Mouse (Mus musculus) liver, postnatal 0 days (tissue): ENCODE measurements at regions not wholly inside any gene's neighbourhood (a gene's known extent, or its start where the extent isn't known, plus 50 kb on each side); places are given as distances from the start of the nearest gene placed in this dataset.

Source experiments
- ATAC-seq: fragments of 200-750 bp; cut with Nextera tagmentation; 2 replicates; pipeline ENCODE4 v1.8.0; 2017; ENCODE audit warnings: mild to moderate bottlenecking, moderate library complexity
- DNase-seq: peaks from one replicate; pipeline ENCODE4 v3.0.0-alpha.2; 2016
- H3K27ac ChIP-seq: fragments of 300-500 bp; sonication (generic); 2 replicates; pipeline ENCODE4 v1.5.1; 2014; ENCODE audit warnings: antibody characterized with exemption, moderate library complexity, mild to moderate bottlenecking, low read depth
- H3K27me3 ChIP-seq: fragments of 300-500 bp; sonication (generic); 2 replicates; pipeline ENCODE4 v1.6.1; 2014; ENCODE audit warnings: low read length, control low read depth, mixed read lengths; ENCODE audit not compliant: insufficient read depth
- H3K36me3 ChIP-seq: fragments of 300-500 bp; sonication (generic); replicated peaks from 2 replicates; pipeline ENCODE4 v1.6.1; 2014; ENCODE audit warnings: mild to moderate bottlenecking, control low read depth, low read length, moderate library complexity, mixed read lengths; ENCODE audit not compliant: insufficient read depth
- H3K4me1 ChIP-seq: fragments of 300-500 bp; sonication (generic); 2 replicates; pipeline ENCODE4 v1.6.1; 2014; ENCODE audit warnings: antibody characterized with exemption, mild to moderate bottlenecking, control low read depth; ENCODE audit not compliant: insufficient read depth
- H3K4me2 ChIP-seq: fragments of 300-500 bp; sonication (generic); 2 replicates; pipeline ENCODE4 v1.6.1; 2014; ENCODE audit warnings: low read depth, mild to moderate bottlenecking, low read length, moderate library complexity, mixed read lengths
- H3K4me3 ChIP-seq: fragments of 300-500 bp; sonication (generic); 2 replicates; pipeline ENCODE4 v1.5.1; 2014; ENCODE audit warnings: low read depth, low read length
- H3K9ac ChIP-seq: fragments of 300-500 bp; sonication (generic); replicated peaks from 2 replicates; pipeline ENCODE4 v1.6.1; 2014; ENCODE audit warnings: mild to moderate bottlenecking, moderate library complexity
- H3K9me3 ChIP-seq: fragments of 300-500 bp; sonication (generic); 2 replicates; pipeline ENCODE4 v1.6.1; 2016; ENCODE audit warnings: mild to moderate bottlenecking, control low read depth, low read length, mixed read lengths
- CTCF ChIP-seq: sonication (generic); IDR thresholded peaks from 2 replicates; pipeline ENCODE4 v1.5.1; 2016; ENCODE audit warnings: antibody characterized with exemption, low read depth
- EP300 ChIP-seq: IDR thresholded peaks from 2 replicates; pipeline ENCODE4 v1.6.1; 2016; ENCODE audit warnings: antibody characterized with exemption, low read depth, mild to moderate bottlenecking
- WGBS: fragments of 180-500 bp; shearing (Covaris S2); extraction: QIAGEN DNeasy Blood & Tissue Kit; methylation state at CpG from one replicate; pipeline ENCODE4 v1.1.7; 2014; ENCODE audit not compliant: insufficient replicate concordance; 5-methylcytosine and 5-hydroxymethylcytosine counted together

- ATAC-seq (no peak), DNase-seq (no peak)
- Histone ChIP-seq H3K27me3 (no peaks in the 10 kb centered on the region), H3K36me3 (no peaks in the 10 kb centered on the region), H3K27ac (no peak overlapping the region), H3K4me3 (no peak overlapping the region), H3K9ac (no peak overlapping the region), H3K4me1 (peaks cover 25% of the 10 kb centered on the region), H3K9me3 (no peaks in the 10 kb centered on the region), H3K4me2 (no peak overlapping the region)
- 83% methylated on average over 13 of the region's 13 CpGs for WGBS
- TF ChIP-seq EP300 (no peak), CTCF (no peak)
These were observed 58.5 kb downstream of the Zfp36l2 start for GRCm38 (mm10) chr17:84129204-84129603.

GRCm38 (mm10) chr17:84128262-84128661 is 59.5 kb downstream of the Zfp36l2 start:
- Histone ChIP-seq H3K36me3 (no peaks in the 10 kb centered on the region), H3K9me3 (no peaks in the 10 kb centered on the region), H3K4me1 (peaks cover 22% of the 10 kb centered on the region), H3K9ac (no peak overlapping the region), H3K4me2 (peak overlapping the region; percentile 30), H3K27ac (peak overlapping the region; percentile 80), H3K27me3 (no peaks in the 10 kb centered on the region), H3K4me3 (no peak overlapping the region)
- TF ChIP-seq CTCF (no peak), EP300 (no peak)
- no peak for DNase-seq
- WGBS = 49% methylated on average over 5 of the region's 5 CpGs
- peak; percentile 8; the same call in 1 of the 2 replicates for ATAC-seq

DNA sequence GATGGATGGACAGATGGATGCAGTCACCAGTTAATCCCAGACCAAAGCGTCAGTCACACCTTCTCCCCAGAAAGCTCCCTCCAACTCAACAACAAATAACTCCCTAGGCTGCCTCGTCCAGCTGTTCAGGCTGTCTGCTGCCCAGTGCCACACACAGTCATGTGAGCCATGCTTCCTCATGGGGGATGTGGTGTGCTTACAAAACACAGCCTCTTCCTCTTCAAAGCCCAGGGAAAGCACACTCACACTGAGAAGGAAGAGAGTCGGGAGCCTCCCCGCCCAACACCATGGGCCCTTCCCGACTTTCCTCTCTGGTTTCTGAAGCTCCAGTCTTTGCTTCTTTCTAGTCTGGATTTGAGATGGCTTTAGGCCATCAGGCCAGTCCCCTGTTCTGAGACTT is 61.6 kb downstream of the Zfp36l2 start:
- no peaks in the 10 kb centered on the region for H3K27me3 ChIP-seq
- ATAC-seq = peak; percentile 41
- no peak for DNase-seq
- H3K9me3 ChIP-seq = no peaks in the 10 kb centered on the region
- no peak overlapping the region for H3K9ac ChIP-seq
- H3K4me2 ChIP-seq = 0 out of 2 replicates have a peak overlapping the region, but pooled peaks have one; percentile 22
- peaks cover 26% of the 10 kb centered on the region for H3K4me1 ChIP-seq
- WGBS = 43% methylated on average over 5 of the region's 5 CpGs
- TF ChIP-seq EP300 (no peak), CTCF (no peak)
- no peaks in the 10 kb centered on the region for H3K36me3 ChIP-seq
- peak overlapping the region; percentile 72 for H3K27ac ChIP-seq
- H3K4me3 ChIP-seq = no peak overlapping the region

- ATAC-seq (no peak), DNase-seq (no peak)
- no peaks in the 10 kb centered on the region for H3K36me3 ChIP-seq
- no peaks in the 10 kb centered on the region for H3K9me3 ChIP-seq
- no peaks in the 10 kb centered on the region for H3K27me3 ChIP-seq
- no peak overlapping the region for H3K4me3 ChIP-seq
- H3K4me1 ChIP-seq = peaks cover 33% of the 10 kb centered on the region
- peak overlapping the region; percentile 34 for H3K9ac ChIP-seq
- peak overlapping the region; percentile 30; the same call in 1 of the 2 replicates for H3K27ac ChIP-seq
- no peak overlapping the region for H3K4me2 ChIP-seq
- WGBS = 77% methylated on average over 2 of the region's 2 CpGs
- TF ChIP-seq EP300 = no peak
- no peak for TF ChIP-seq CTCF
These were observed 64.6 kb downstream of the Zfp36l2 start for GRCm38 (mm10) chr17:84123161-84123560.

- ATAC-seq = no peak
- 0 out of 2 replicates have a peak overlapping the region, but pooled peaks have one; percentile 82 for H3K27ac ChIP-seq
- no peak overlapping the region for H3K4me2 ChIP-seq
- H3K9ac ChIP-seq = no peak overlapping the region
- TF ChIP-seq EP300 = no peak
- 86% methylated on average over 6 of the region's 6 CpGs for WGBS
- no peak overlapping the region for H3K4me3 ChIP-seq
- H3K4me1 ChIP-seq = peaks cover 33% of the 10 kb centered on the region
- H3K9me3 ChIP-seq = no peaks in the 10 kb centered on the region
- H3K36me3 ChIP-seq = no peaks in the 10 kb centered on the region
- no peaks in the 10 kb centered on the region for H3K27me3 ChIP-seq
- DNase-seq = no peak
These were observed 65.1 kb downstream of the Zfp36l2 start for GRCm38 (mm10) chr17:84122486-84123131.

DNA sequence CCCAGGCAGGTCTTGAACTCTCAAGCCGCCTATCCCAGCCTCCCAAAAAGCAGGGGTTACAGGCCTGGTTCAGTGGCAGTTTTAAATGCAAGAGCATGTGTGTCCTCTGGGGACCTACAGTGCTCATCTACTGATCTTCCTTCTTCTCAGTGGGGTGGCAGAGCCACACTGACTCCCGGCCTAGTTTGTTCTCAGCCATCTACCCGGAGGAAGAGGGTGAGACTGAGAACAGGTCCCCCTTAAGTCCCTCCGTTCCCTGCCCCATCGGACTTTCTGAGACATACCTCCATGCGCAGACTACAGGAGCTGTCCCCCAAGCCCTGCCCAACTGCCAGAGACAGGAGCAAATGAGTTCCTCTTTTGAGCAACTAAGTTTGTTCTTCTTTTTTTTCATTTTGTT is 66.5 kb downstream of the Zfp36l2 start:
- DNase-seq = no peak
- Histone ChIP-seq H3K36me3 (no peaks in the 10 kb centered on the region), H3K9ac (peak overlapping the region; percentile 56), H3K9me3 (no peaks in the 10 kb centered on the region), H3K4me2 (peak overlapping the region; percentile 43), H3K4me1 (peaks cover 37% of the 10 kb centered on the region), H3K27me3 (no peaks in the 10 kb centered on the region), H3K4me3 (peak overlapping the region; percentile 16), H3K27ac (peak overlapping the region; percentile 82)
- TF ChIP-seq EP300 (no peak), CTCF (no peak)
- no peak for ATAC-seq
- WGBS = 37% methylated on average over 6 of the region's 6 CpGs
